ENCODE assay signal across 9 mouse cellular contexts in the genomic region with DNA sequence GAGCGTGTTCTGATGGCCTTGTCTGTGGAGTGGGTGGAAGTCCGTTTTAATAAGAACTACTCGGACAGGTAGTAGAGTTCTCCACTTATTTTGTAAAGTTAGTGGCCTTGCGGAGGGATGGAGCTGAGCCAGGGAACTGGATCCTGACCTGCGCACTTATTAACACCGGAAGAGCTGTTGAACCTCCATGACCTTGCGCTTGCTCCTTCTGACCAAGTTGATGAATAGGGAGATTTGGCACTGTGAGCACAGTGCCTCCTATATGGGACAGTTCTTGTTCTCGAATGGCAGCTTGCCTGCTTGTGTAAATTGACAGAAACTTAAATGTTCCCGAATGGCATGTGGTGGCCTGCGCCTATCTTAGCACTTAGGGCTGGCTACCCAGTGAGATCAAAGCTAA. TPM values are rescaled to one million over a fixed set of nuclear protein-coding genes. Genes with fewer than 3 reads are reported as not detected.
DNase-seq lines count a peak whose midpoint lies in the region; ATAC-seq and TF ChIP-seq lines count a peak whose summit lies in the region.
"Had no signal": no experiment of that assay in that cellular context is flagged by ENCODE, and none has a peak within 500 bp of the region (broad histone marks: within the 10 kb centered on the region; RNA-seq: fewer than 3 reads in every experiment).

No protein-coding gene starts in this region.

- ATAC-seq in heart, embryonic 16.5 days (replicated peaks; ENCODE audit: extremely low read depth, insufficient read depth, low FRiP score): no peak
- ATAC-seq in midbrain, embryonic 11.5 days (ENCODE audit: low FRiP score): no peak
- no peak for ATAC-seq in inflammation-experienced regulatory T-cells, adult 6 months

- intact Hi-C loops in heart, postnatal 36 days (cut with DNase I): no loop called here

- no peak for TF ChIP-seq CTCF in kidney, adult 2 months (conservative IDR thresholded peaks at IDR 0.05; ENCODE audit: insufficient read depth, insufficient read length, low read depth, low read length)

- no peak overlapping the region for H3K27ac ChIP-seq in heart, embryonic 16.5 days (ENCODE audit: low read length)
- H3K27ac ChIP-seq in kidney, adult 2 months (ENCODE audit: insufficient read depth, low read depth, low read length): 0 out of 2 replicates have a peak overlapping the region, but pooled peaks have one; percentile 32
- H3K27ac ChIP-seq in midbrain, embryonic 11.5 days (ENCODE audit: low read depth, low read length): no peak overlapping the region
- H3K27ac ChIP-seq: macrophage had no signal

- 0 out of 2 replicates have a peak, but pooled peaks cover 2% of the 10 kb centered on the region for H3K36me3 ChIP-seq in heart, embryonic 16.5 days (ENCODE audit: control insufficient read depth, insufficient read depth)
- no peaks in the 10 kb centered on the region for H3K36me3 ChIP-seq in kidney, adult 2 months (ENCODE audit: control insufficient read depth, insufficient read depth, low read length)
- H3K36me3 ChIP-seq in midbrain, embryonic 11.5 days (ENCODE audit: control insufficient read depth, insufficient read depth, low read length): no peaks in the 10 kb centered on the region

- no peak for DNase-seq in heart, postnatal 36 days
- peak; percentile 48 for DNase-seq in ZHBTc4 (ENCODE audit: low read depth, low spot score)
- peak; percentile 75 for DNase-seq in kidney, adult 2 months
- no peak for DNase-seq in midbrain, embryonic 11.5 days (ENCODE audit: low spot score, missing footprints)
- DNase-seq in gastrocnemius, adult 18-20 months (ENCODE audit: low spot score): no peak
- no peak for DNase-seq in spleen, postnatal 14 days (ENCODE audit: low spot score in 2 of 2)

- no peaks in the 10 kb centered on the region for H3K27me3 ChIP-seq in heart, embryonic 16.5 days (ENCODE audit: control insufficient read depth, insufficient read depth, low read length)
- H3K27me3 ChIP-seq in kidney, adult 2 months (replicated peaks; ENCODE audit: control insufficient read depth, insufficient read depth, low read length): no peaks in the 10 kb centered on the region
- no peaks in the 10 kb centered on the region for H3K27me3 ChIP-seq in midbrain, embryonic 11.5 days (ENCODE audit: control insufficient read depth, insufficient read depth, low read length)

- peak overlapping the region; percentile 88; the same call in 1 of the 2 replicates for H3K4me2 ChIP-seq in heart, embryonic 16.5 days (ENCODE audit: low read depth, low read length)
- no peak overlapping the region; the same call in 1 of the 2 replicates for H3K4me2 ChIP-seq in midbrain, embryonic 11.5 days

- WGBS in heart, embryonic 16.5 days: 76% methylated on average over 10 of the region's 10 CpGs
- 51% methylated on average over 10 of the region's 10 CpGs for WGBS in kidney, adult 2 months
- 93% methylated on average over 10 of the region's 10 CpGs for WGBS in midbrain, embryonic 11.5 days

- H3K9me3 ChIP-seq in heart, embryonic 16.5 days (replicated peaks; ENCODE audit: control insufficient read depth, low read length): no peaks in the 10 kb centered on the region
- H3K9me3 ChIP-seq in midbrain, embryonic 11.5 days (ENCODE audit: control insufficient read depth, low read length): no peaks in the 10 kb centered on the region

- H3K4me3 ChIP-seq in heart, embryonic 16.5 days (ENCODE audit: low read length): no peak overlapping the region
- peak overlapping the region; percentile 17; the same call in 1 of the 2 replicates for H3K4me3 ChIP-seq in kidney, adult 2 months (ENCODE audit: insufficient read depth, low read depth, low read length)
- H3K4me3 ChIP-seq in midbrain, embryonic 11.5 days (ENCODE audit: low read depth, low read length): no peak overlapping the region; the same call in 1 of the 2 replicates

- no peak for TF ChIP-seq POLR2A in kidney, adult 2 months (IDR thresholded peaks at IDR 0.05; ENCODE audit: low read depth, low read length)

- H3K4me1 ChIP-seq in heart, embryonic 16.5 days (ENCODE audit: control insufficient read depth, insufficient read depth, low read length): peaks cover 2% of the 10 kb centered on the region
- peaks cover 6% of the 10 kb centered on the region for H3K4me1 ChIP-seq in kidney, adult 2 months (ENCODE audit: control insufficient read depth, insufficient read depth, low read length)
- peaks cover 6% of the 10 kb centered on the region for H3K4me1 ChIP-seq in midbrain, embryonic 11.5 days (ENCODE audit: control insufficient read depth, insufficient read depth, low read length)

- H3K9ac ChIP-seq in heart, embryonic 16.5 days (ENCODE audit: low read length): no peak overlapping the region
- H3K9ac ChIP-seq in midbrain, embryonic 11.5 days (ENCODE audit: low read length): 0 out of 2 replicates have a peak overlapping the region, but pooled peaks have one; percentile 12

RNA-seq across cellular contexts. Expression of a gene that starts 1.5 kb away (rescaled TPM):
- polyA plus RNA-seq in heart, embryonic 16.5 days (2015; fragmentation: Nextera tagmentation; extraction: Ambion mirVana): 29.6 and 29.9 TPM in 2 replicates
- total RNA-seq in heart, postnatal 36 days (2021): 1 to 10 TPM; 8.9 to 9.8 TPM
- polyA plus RNA-seq in kidney, adult 2 months (2012; rRNA removed): 16.1 and 17.9 TPM in 2 replicates
- 47.4 and 48.1 TPM in 2 replicates for polyA plus RNA-seq in midbrain, embryonic 11.5 days (2014; fragmentation: Nextera tagmentation; extraction: Ambion mirVana)
- polyA plus RNA-seq in inflammation-experienced regulatory T-cells, adult 6 months (2017; shearing (Covaris generic)): 10 to 100 TPM; 40.2 to 42.7 (median 41.7) TPM
- total RNA-seq in gastrocnemius, adult 18-20 months (2021): 1 to 10 TPM; 5.5 to 6.3 TPM

RNA-seq across cellular contexts. Expression of a gene that starts 40.7 kb away (rescaled TPM):
- 20.6 and 21.1 TPM in 2 replicates for polyA plus RNA-seq in heart, embryonic 16.5 days (2015; fragmentation: Nextera tagmentation; extraction: Ambion mirVana)
- total RNA-seq in heart, postnatal 36 days (2021): 10 to 100 TPM; 20.3 to 21.5 TPM
- 8.1 and 9.6 TPM in 2 replicates for polyA plus RNA-seq in kidney, adult 2 months (2012; rRNA removed)
- 31.0 and 31.7 TPM in 2 replicates for polyA plus RNA-seq in midbrain, embryonic 11.5 days (2014; fragmentation: Nextera tagmentation; extraction: Ambion mirVana)
- 10 to 100 TPM in 2 of 3 experiments, 1 to 10 TPM in 1; 8.7 to 15.5 (median 12.7) TPM for polyA plus RNA-seq in inflammation-experienced regulatory T-cells, adult 6 months (2017; shearing (Covaris generic))
- 10 to 100 TPM; 18.0 to 20.3 TPM for total RNA-seq in gastrocnemius, adult 18-20 months (2021)

RNA-seq across cellular contexts. Expression of a gene that starts 53.5 kb away (rescaled TPM):
- polyA plus RNA-seq in heart, embryonic 16.5 days (2015; fragmentation: Nextera tagmentation; extraction: Ambion mirVana): not detected in 2 replicates
- total RNA-seq in heart, postnatal 36 days (2021): not detected
- 0.11 TPM in 1 of 2 replicates, not detected in the other for polyA plus RNA-seq in kidney, adult 2 months (2012; rRNA removed)
- polyA plus RNA-seq in midbrain, embryonic 11.5 days (2014; fragmentation: Nextera tagmentation; extraction: Ambion mirVana): not detected in 2 replicates
- not detected for polyA plus RNA-seq in inflammation-experienced regulatory T-cells, adult 6 months (2017; shearing (Covaris generic))
- total RNA-seq in gastrocnemius, adult 18-20 months (2021): not detected
- polyA plus RNA-seq: macrophage had no signal

Comparison
In these comparisons a context has a peak if more than half of its experiments do, and no peak if none do; other contexts are left out.
1. DNase-seq: peak in ZHBTc4 (single experiment) and kidney, adult 2 months (single experiment); none in heart, postnatal 36 days (0 of 2), midbrain, embryonic 11.5 days (single experiment), gastrocnemius, adult 18-20 months (single experiment) and spleen, postnatal 14 days (0 of 2).